Mouse (Mus musculus): ENCODE results near the gene Cxcr5. TPM values are rescaled to one million over a fixed set of nuclear protein-coding genes. Genes with fewer than 3 reads are reported as not detected.

The Cxcr5 gene
- total and polyA plus RNA-seq, 2 experiments from 2014 or later = not detected

DNA sequence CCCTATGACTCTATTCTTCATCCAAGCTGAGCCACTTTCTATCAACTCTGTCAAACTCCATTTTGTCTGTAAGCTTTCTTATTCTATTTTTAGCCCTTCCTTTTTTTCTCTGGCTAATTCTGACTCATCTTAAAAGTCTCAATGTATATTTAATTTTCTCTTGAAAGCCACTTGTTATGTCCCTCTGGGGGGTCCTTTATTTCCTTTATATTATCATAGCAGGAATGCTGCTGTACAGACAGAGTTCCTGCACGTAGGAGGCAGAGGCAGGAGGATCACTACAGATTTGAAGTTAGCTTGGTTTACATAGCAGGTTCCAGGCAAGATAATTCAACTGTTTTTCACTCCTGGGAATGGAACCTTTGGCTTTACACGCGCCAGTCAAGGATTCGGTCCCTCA, 31.5 kb upstream of the Cxcr5 start:
- Histone ChIP-seq H3K9ac (replicated peaks; ENCODE audit: low read length, poor library complexity, severe bottlenecking) (no peak overlapping the region), H3K27me3 (ENCODE audit: insufficient read depth, low read length) (no peaks in the 10 kb centered on the region), H3K4me1 (ENCODE audit: insufficient read depth, low read length) (no peaks in the 10 kb centered on the region), H3K4me3 (ENCODE audit: low read depth, low read length) (no peak overlapping the region), H3K4me2 (ENCODE audit: low read depth, low read length, poor library complexity, severe bottlenecking) (no peak overlapping the region), H3K27ac (ENCODE audit: low read depth, low read length) (no peak overlapping the region), H3K36me3 (ENCODE audit: insufficient read depth, low read length) (no peaks in the 10 kb centered on the region), H3K9me3 (ENCODE audit: low read length) (no peaks in the 10 kb centered on the region)
- DNase-seq (ENCODE audit: low spot score) = no peak
- no peak for TF ChIP-seq CTCF (IDR thresholded peaks at IDR 0.05)
- no peak for ATAC-seq (ENCODE audit: low FRiP score)
- WGBS = 89% methylated on average over 4 of the region's 4 CpGs

DNA sequence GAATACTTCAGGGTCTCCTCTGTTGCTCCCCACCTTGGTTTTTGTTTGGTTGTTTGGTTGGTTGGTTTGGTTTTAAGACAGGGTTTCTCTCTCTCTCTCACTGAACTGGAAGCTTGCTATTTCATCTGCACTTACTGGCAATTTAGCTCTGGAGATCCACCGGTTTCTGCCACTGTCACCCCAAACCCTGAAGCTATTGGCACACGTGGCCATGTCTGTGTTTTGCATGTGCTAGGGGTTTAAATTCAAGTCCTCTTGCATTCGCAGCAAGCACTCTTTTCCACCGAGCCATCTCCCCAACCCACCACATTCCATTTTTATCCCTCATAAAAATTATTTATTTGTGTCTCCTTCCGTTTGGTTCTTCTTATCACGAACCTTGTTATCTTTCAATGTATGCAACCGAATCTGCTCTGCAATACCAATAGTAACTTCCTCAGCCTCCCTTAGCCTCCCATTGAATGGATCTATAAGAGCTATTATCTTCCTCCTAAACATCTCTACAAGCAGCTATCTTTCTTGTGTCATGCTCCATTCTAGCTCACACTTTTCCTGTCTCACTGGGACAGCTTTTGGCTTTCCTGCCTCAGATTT, 30.0 kb upstream of the Cxcr5 start:
- Histone ChIP-seq H3K4me1 (ENCODE audit: insufficient read depth, low read length) (no peaks in the 10 kb centered on the region), H3K27me3 (ENCODE audit: insufficient read depth, low read length) (no peaks in the 10 kb centered on the region), H3K27ac (ENCODE audit: low read depth, low read length) (no peak overlapping the region), H3K9me3 (ENCODE audit: low read length) (no peaks in the 10 kb centered on the region), H3K9ac (replicated peaks; ENCODE audit: low read length, poor library complexity, severe bottlenecking) (no peak overlapping the region), H3K4me2 (ENCODE audit: low read depth, low read length, poor library complexity, severe bottlenecking) (no peak overlapping the region), H3K4me3 (ENCODE audit: low read depth, low read length) (no peak overlapping the region), H3K36me3 (ENCODE audit: insufficient read depth, low read length) (no peaks in the 10 kb centered on the region)
- no peak for TF ChIP-seq CTCF (IDR thresholded peaks at IDR 0.05)
- DNase-seq (ENCODE audit: low spot score) = no peak
- WGBS = 76% methylated on average over 7 of the region's 7 CpGs
- no peak for ATAC-seq (ENCODE audit: low FRiP score)

DNA sequence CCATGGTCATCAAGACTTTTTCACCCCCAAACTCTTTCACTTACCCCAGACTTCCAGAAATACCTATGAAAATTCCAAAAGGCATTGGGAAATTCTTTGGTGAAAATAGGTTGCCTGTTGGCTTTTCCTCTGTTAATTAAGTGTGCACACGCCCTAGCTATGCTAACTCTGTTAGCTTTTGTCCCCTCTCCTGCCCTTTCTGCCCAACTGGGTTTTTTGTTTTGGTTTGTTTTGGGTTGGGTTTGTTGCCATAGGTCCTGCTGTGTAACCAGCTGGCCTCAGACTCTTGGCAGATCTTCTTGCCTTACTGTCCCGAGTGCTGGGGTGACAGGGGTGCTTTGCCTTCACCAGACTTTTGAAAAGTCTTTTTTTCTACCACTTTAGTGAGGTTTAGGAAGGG, 29.3 kb upstream of the Cxcr5 start:
- H3K9ac ChIP-seq (replicated peaks; ENCODE audit: low read length, poor library complexity, severe bottlenecking) = no peak overlapping the region
- no peak overlapping the region for H3K27ac ChIP-seq (ENCODE audit: low read depth, low read length)
- no peak for DNase-seq (ENCODE audit: low spot score)
- H3K9me3 ChIP-seq (ENCODE audit: low read length) = no peaks in the 10 kb centered on the region
- no peaks in the 10 kb centered on the region for H3K27me3 ChIP-seq (ENCODE audit: insufficient read depth, low read length)
- no peak overlapping the region for H3K4me2 ChIP-seq (ENCODE audit: low read depth, low read length, poor library complexity, severe bottlenecking)
- no peaks in the 10 kb centered on the region for H3K4me1 ChIP-seq (ENCODE audit: insufficient read depth, low read length)
- H3K36me3 ChIP-seq (ENCODE audit: insufficient read depth, low read length) = no peaks in the 10 kb centered on the region
- TF ChIP-seq CTCF (IDR thresholded peaks at IDR 0.05) = no peak
- 7% methylated on average over 2 of the region's 2 CpGs for WGBS
- no peak for ATAC-seq (ENCODE audit: low FRiP score)
- no peak overlapping the region for H3K4me3 ChIP-seq (ENCODE audit: low read depth, low read length)

DNA sequence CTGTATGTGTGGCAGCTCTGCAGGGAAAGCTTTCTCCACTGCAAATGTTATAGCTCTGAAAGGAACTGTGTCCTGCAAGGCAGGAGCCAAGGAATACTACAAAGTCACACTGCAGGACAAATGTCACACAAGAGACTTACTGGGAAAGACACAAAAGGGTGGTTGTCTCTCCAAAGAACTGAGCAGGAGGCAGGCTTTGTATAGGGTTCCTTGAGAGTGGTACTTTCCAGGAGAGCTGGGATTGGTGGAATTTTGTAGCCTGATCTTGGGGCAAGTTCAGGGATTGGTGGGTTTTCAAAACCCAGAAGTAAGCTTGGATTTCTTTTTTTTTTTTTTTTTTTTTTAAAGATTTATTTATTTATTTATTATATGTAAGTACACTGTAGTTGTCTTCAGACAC, 27.4 kb upstream of the Cxcr5 start:
- no peaks in the 10 kb centered on the region for H3K9me3 ChIP-seq (ENCODE audit: low read length)
- H3K36me3 ChIP-seq (ENCODE audit: insufficient read depth, low read length) = no peaks in the 10 kb centered on the region
- no peaks in the 10 kb centered on the region for H3K4me1 ChIP-seq (ENCODE audit: insufficient read depth, low read length)
- H3K4me2 ChIP-seq (ENCODE audit: low read depth, low read length, poor library complexity, severe bottlenecking) = no peak overlapping the region
- no peak for DNase-seq (ENCODE audit: low spot score)
- H3K4me3 ChIP-seq (ENCODE audit: low read depth, low read length) = no peak overlapping the region
- H3K27ac ChIP-seq (ENCODE audit: low read depth, low read length) = no peak overlapping the region
- no peak overlapping the region for H3K9ac ChIP-seq (replicated peaks; ENCODE audit: low read length, poor library complexity, severe bottlenecking)
- H3K27me3 ChIP-seq (ENCODE audit: insufficient read depth, low read length) = no peaks in the 10 kb centered on the region
- no peak for TF ChIP-seq CTCF (IDR thresholded peaks at IDR 0.05)
- no peak for ATAC-seq (ENCODE audit: low FRiP score)

DNA sequence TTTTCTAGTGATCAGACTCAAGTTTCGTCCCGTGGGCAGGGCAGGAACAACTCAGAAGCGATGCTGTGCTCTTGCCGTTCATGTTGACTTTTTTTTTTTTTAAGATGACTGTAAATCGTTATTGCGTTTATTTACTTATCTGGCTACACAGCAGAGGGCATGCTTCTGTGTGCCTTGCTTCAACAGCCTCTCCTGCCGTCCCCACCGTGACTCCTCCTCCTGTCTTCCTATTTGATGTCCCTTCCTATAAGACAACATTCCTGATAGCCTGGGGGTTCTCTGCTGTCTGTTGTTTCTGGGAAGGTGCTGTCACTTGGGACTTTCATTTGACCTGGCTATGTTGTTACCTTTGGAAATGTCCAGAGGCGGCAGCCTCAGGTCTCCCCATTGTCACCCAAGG, 26.9 kb upstream of the Cxcr5 start:
- Histone ChIP-seq H3K36me3 (ENCODE audit: insufficient read depth, low read length) (no peaks in the 10 kb centered on the region), H3K9me3 (ENCODE audit: low read length) (no peaks in the 10 kb centered on the region), H3K4me1 (ENCODE audit: insufficient read depth, low read length) (no peaks in the 10 kb centered on the region), H3K27me3 (ENCODE audit: insufficient read depth, low read length) (no peaks in the 10 kb centered on the region), H3K9ac (replicated peaks; ENCODE audit: low read length, poor library complexity, severe bottlenecking) (no peak overlapping the region), H3K4me2 (ENCODE audit: low read depth, low read length, poor library complexity, severe bottlenecking) (no peak overlapping the region), H3K4me3 (ENCODE audit: low read depth, low read length) (no peak overlapping the region), H3K27ac (ENCODE audit: low read depth, low read length) (no peak overlapping the region)
- 80% methylated on average over 9 of the region's 9 CpGs for WGBS
- ATAC-seq (ENCODE audit: low FRiP score) (no peak), DNase-seq (ENCODE audit: low spot score) (no peak)
- TF ChIP-seq CTCF (IDR thresholded peaks at IDR 0.05) = no peak

DNA sequence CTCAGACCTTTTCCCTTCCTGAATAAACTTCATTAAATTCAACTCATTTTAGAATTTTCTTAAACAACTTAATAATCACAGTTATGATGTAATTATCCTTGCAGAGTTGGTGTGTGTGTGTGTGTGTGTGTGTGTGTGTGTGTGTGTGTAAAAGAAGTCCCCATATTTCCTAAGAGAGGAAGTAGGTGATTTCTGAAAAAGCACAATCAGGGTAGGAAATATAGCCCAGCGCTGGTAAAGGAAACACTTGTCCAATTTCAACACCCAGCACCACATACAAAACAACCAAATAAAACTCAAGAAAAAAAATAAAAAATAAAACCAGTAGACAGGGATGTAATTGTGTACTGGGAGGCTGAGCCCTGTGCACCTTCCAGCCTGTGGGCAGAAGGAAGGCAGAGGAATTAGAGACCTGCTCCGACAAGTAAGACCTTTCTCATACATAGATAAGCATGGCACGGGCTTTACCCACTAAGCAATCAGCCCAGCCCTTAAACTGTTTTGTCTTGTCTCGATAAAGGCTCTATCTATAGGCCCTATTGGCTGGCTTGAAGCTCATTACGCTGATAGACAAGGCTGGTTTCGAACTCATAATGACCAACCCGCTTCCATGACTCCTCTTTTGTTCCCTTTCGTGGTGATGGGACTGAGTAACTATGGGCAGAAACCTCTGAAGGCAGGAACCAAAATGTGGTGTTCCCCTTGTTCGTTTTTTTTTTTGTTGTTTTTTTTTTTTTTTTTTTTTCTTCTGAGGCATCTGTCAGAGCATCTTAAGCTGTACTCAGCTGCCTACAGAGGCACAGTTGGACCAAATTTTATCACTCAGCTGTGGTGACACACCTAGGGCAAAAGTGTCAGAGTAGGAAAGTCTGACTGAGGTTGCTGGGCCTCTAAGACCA, 25.8 kb upstream of the Cxcr5 start:
- Histone ChIP-seq H3K9me3 (ENCODE audit: low read length) (no peaks in the 10 kb centered on the region), H3K27me3 (ENCODE audit: insufficient read depth, low read length) (no peaks in the 10 kb centered on the region), H3K4me1 (ENCODE audit: insufficient read depth, low read length) (no peaks in the 10 kb centered on the region), H3K4me3 (ENCODE audit: low read depth, low read length) (no peak overlapping the region), H3K9ac (replicated peaks; ENCODE audit: low read length, poor library complexity, severe bottlenecking) (no peak overlapping the region), H3K36me3 (ENCODE audit: insufficient read depth, low read length) (no peaks in the 10 kb centered on the region), H3K4me2 (ENCODE audit: low read depth, low read length, poor library complexity, severe bottlenecking) (no peak overlapping the region), H3K27ac (ENCODE audit: low read depth, low read length) (no peak overlapping the region)
- no peak for DNase-seq (ENCODE audit: low spot score)
- ATAC-seq (ENCODE audit: low FRiP score) = no peak
- TF ChIP-seq CTCF (IDR thresholded peaks at IDR 0.05) = no peak
- 85% methylated on average over 9 of the region's 9 CpGs for WGBS
